Mouse (Mus musculus): ENCODE data around the gene Rpl36a-ps1.

GRCm38 (mm10) chr14:99022346-99023086 lies 28.4 kb upstream of the Rpl36a-ps1 start:
- TF ChIP-seq CTCF (IDR thresholded peaks at IDR 0.05; ENCODE audit: low read depth) (peak; percentile 67), EP300 (optimal IDR thresholded peaks at IDR 0.05) (no peak)
